Mouse (Mus musculus): ENCODE data around the gene Smcr8. TPM values are rescaled to one million over a fixed set of nuclear protein-coding genes. Genes with fewer than 3 reads are reported as not detected.

The Smcr8 gene
- total and polyA plus RNA-seq, 2 experiments from 2014 or later: 2.1 to 7.6 TPM

- Histone ChIP-seq H3K9me3 (replicated peaks; ENCODE audit: control insufficient read depth, low read length) (no peaks in the 10 kb centered on the region), H3K4me2 (ENCODE audit: low read depth, low read length) (no peak overlapping the region), H3K9ac (replicated peaks; ENCODE audit: low read depth, low read length) (no peak overlapping the region), H3K4me3 (ENCODE audit: low read depth, low read length) (no peak overlapping the region), H3K4me1 (ENCODE audit: control insufficient read depth, insufficient read depth) (no peaks in the 10 kb centered on the region), H3K27ac (ENCODE audit: low read depth) (no peak overlapping the region), H3K27me3 (ENCODE audit: control insufficient read depth, insufficient read depth, low read length) (no peaks in the 10 kb centered on the region), H3K36me3 (replicated peaks; ENCODE audit: control insufficient read depth, insufficient read depth, low read length) (peaks cover 37% of the 10 kb centered on the region)
- WGBS: 72% methylated on average over 3 of the region's 3 CpGs
- no peak for DNase-seq (ENCODE audit: low spot score)
- ATAC-seq (ENCODE audit: insufficient read depth, low read depth): no peak
- no peak for TF ChIP-seq CTCF (IDR thresholded peaks at IDR 0.05; ENCODE audit: low read depth)
Observed at GRCm38 (mm10) chr11:60761681-60762080, 15.6 kb upstream of the Smcr8 start.

DNA sequence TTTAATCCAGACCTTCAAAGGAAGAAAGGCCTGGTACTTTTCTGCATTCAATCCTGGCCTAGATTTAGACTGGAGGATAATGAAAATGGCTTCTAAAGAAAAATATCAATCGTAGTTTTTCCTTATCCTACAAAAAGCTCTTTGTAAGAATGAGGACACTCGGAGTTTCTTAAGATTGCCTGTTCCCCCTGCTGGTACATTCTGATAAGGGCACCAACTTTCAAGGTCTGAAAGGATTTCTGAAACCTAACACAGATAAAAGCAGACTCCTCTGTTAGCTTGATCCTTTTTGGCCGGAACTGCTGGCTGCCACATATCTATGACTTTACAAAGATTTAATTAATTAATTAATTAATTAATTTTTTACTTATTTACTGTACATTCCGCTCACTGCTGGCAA, 10.4 kb upstream of the Smcr8 start:
- H3K4me2 ChIP-seq (ENCODE audit: low read depth, low read length): no peak overlapping the region
- no peak overlapping the region for H3K27ac ChIP-seq (ENCODE audit: low read depth)
- no peaks in the 10 kb centered on the region for H3K9me3 ChIP-seq (replicated peaks; ENCODE audit: control insufficient read depth, low read length)
- no peaks in the 10 kb centered on the region for H3K27me3 ChIP-seq (ENCODE audit: control insufficient read depth, insufficient read depth, low read length)
- peaks cover 1% of the 10 kb centered on the region; the same call in 1 of the 2 replicates for H3K36me3 ChIP-seq (replicated peaks; ENCODE audit: control insufficient read depth, insufficient read depth, low read length)
- H3K4me3 ChIP-seq (ENCODE audit: low read depth, low read length): no peak overlapping the region
- ATAC-seq (ENCODE audit: insufficient read depth, low read depth) (no peak), DNase-seq (ENCODE audit: low spot score) (no peak)
- WGBS: 62% methylated on average over 4 of the region's 4 CpGs
- TF ChIP-seq EP300 (IDR thresholded peaks at IDR 0.05; ENCODE audit: low read depth): no peak
- no peak for TF ChIP-seq CTCF (IDR thresholded peaks at IDR 0.05; ENCODE audit: low read depth)
- H3K9ac ChIP-seq (replicated peaks; ENCODE audit: low read depth, low read length): no peak overlapping the region
- no peaks in the 10 kb centered on the region for H3K4me1 ChIP-seq (ENCODE audit: control insufficient read depth, insufficient read depth)

DNA sequence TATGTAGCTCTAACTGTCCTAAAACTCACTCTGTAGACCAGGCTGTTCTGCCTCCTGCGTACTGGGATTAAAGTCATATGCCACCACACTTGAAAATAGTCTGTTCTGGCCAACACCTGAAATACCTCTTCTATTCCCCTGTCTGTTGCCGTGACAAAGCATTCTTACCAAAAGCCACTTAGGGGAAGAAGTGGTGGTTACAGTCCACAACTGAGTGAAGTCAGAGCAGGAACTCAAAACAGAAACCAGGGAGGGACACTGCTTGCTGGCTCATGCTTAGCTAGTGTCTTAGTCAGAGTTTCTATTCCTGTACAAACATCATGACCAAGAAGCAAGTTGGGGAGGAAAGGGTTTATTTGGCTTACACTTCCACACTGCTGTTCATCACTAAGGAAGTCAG, 8.0 kb upstream of the Smcr8 start:
- 68% methylated on average over 2 of the region's 2 CpGs for WGBS
- Histone ChIP-seq H3K36me3 (replicated peaks; ENCODE audit: control insufficient read depth, insufficient read depth, low read length) (no peaks in the 10 kb centered on the region), H3K4me1 (ENCODE audit: control insufficient read depth, insufficient read depth) (no peaks in the 10 kb centered on the region), H3K4me3 (ENCODE audit: low read depth, low read length) (no peak overlapping the region), H3K9me3 (replicated peaks; ENCODE audit: control insufficient read depth, low read length) (no peaks in the 10 kb centered on the region), H3K27me3 (ENCODE audit: control insufficient read depth, insufficient read depth, low read length) (no peaks in the 10 kb centered on the region), H3K9ac (replicated peaks; ENCODE audit: low read depth, low read length) (no peak overlapping the region), H3K27ac (ENCODE audit: low read depth) (no peak overlapping the region), H3K4me2 (ENCODE audit: low read depth, low read length) (no peak overlapping the region)
- no peak for DNase-seq (ENCODE audit: low spot score)
- TF ChIP-seq CTCF (IDR thresholded peaks at IDR 0.05; ENCODE audit: low read depth) (no peak), EP300 (IDR thresholded peaks at IDR 0.05; ENCODE audit: low read depth) (no peak)
- no peak for ATAC-seq (ENCODE audit: insufficient read depth, low read depth)

GRCm38 (mm10) chr11:60770776-60771175, 6.5 kb upstream of the Smcr8 start:
- Histone ChIP-seq H3K4me1 (ENCODE audit: control insufficient read depth, insufficient read depth) (peaks cover 6% of the 10 kb centered on the region; the same call in 1 of the 2 replicates), H3K4me2 (ENCODE audit: low read depth, low read length) (no peak overlapping the region), H3K9me3 (replicated peaks; ENCODE audit: control insufficient read depth, low read length) (no peaks in the 10 kb centered on the region), H3K9ac (replicated peaks; ENCODE audit: low read depth, low read length) (no peak overlapping the region), H3K36me3 (replicated peaks; ENCODE audit: control insufficient read depth, insufficient read depth, low read length) (no peaks in the 10 kb centered on the region), H3K27me3 (ENCODE audit: control insufficient read depth, insufficient read depth, low read length) (no peaks in the 10 kb centered on the region), H3K4me3 (ENCODE audit: low read depth, low read length) (no peak overlapping the region), H3K27ac (ENCODE audit: low read depth) (no peak overlapping the region)
- WGBS: 91% methylated on average over 3 of the region's 3 CpGs
- no peak for ATAC-seq (ENCODE audit: insufficient read depth, low read depth)
- TF ChIP-seq EP300 (IDR thresholded peaks at IDR 0.05; ENCODE audit: low read depth) (no peak), CTCF (IDR thresholded peaks at IDR 0.05; ENCODE audit: low read depth) (no peak)
- DNase-seq (ENCODE audit: low spot score): no peak

GRCm38 (mm10) chr11:60772161-60772560, 5.2 kb upstream of the Smcr8 start:
- TF ChIP-seq EP300 (IDR thresholded peaks at IDR 0.05; ENCODE audit: low read depth): no peak
- TF ChIP-seq CTCF (IDR thresholded peaks at IDR 0.05; ENCODE audit: low read depth): no peak
- no peak overlapping the region for H3K9ac ChIP-seq (replicated peaks; ENCODE audit: low read depth, low read length)
- H3K4me3 ChIP-seq (ENCODE audit: low read depth, low read length): no peak overlapping the region
- no peaks in the 10 kb centered on the region for H3K36me3 ChIP-seq (replicated peaks; ENCODE audit: control insufficient read depth, insufficient read depth, low read length)
- ATAC-seq (ENCODE audit: insufficient read depth, low read depth): no peak
- H3K27ac ChIP-seq (ENCODE audit: low read depth): no peak overlapping the region
- WGBS: 82% methylated on average over 4 of the region's 4 CpGs
- no peak overlapping the region for H3K4me2 ChIP-seq (ENCODE audit: low read depth, low read length)
- H3K4me1 ChIP-seq (ENCODE audit: control insufficient read depth, insufficient read depth): peaks cover 12% of the 10 kb centered on the region
- no peak for DNase-seq (ENCODE audit: low spot score)
- H3K9me3 ChIP-seq (replicated peaks; ENCODE audit: control insufficient read depth, low read length): no peaks in the 10 kb centered on the region
- no peaks in the 10 kb centered on the region for H3K27me3 ChIP-seq (ENCODE audit: control insufficient read depth, insufficient read depth, low read length)

- no peak for TF ChIP-seq EP300 (IDR thresholded peaks at IDR 0.05; ENCODE audit: low read depth)
- no peak for TF ChIP-seq CTCF (IDR thresholded peaks at IDR 0.05; ENCODE audit: low read depth)
- no peak overlapping the region for H3K27ac ChIP-seq (ENCODE audit: low read depth)
Observed at GRCm38 (mm10) chr11:60774158-60774689, 3.1 kb upstream of the Smcr8 start.

More at GRCm38 (mm10) chr11:60774158-60774689, 3.1 kb upstream of the Smcr8 start:
- Histone ChIP-seq H3K4me1 (ENCODE audit: control insufficient read depth, insufficient read depth) (peaks cover 25% of the 10 kb centered on the region), H3K4me2 (ENCODE audit: low read depth, low read length) (no peak overlapping the region), H3K27me3 (ENCODE audit: control insufficient read depth, insufficient read depth, low read length) (no peaks in the 10 kb centered on the region), H3K9ac (replicated peaks; ENCODE audit: low read depth, low read length) (no peak overlapping the region), H3K36me3 (replicated peaks; ENCODE audit: control insufficient read depth, insufficient read depth, low read length) (no peaks in the 10 kb centered on the region), H3K4me3 (ENCODE audit: low read depth, low read length) (no peak overlapping the region), H3K9me3 (replicated peaks; ENCODE audit: control insufficient read depth, low read length) (no peaks in the 10 kb centered on the region)
- no peak for DNase-seq (ENCODE audit: low spot score)
- WGBS: 82% methylated on average over 3 of the region's 3 CpGs
- no peak for ATAC-seq (ENCODE audit: insufficient read depth, low read depth)
